Mouse (Mus musculus) bone marrow, adult 2 months (tissue): ENCODE data around the gene Casp9. TPM values are rescaled to one million over a fixed set of nuclear protein-coding genes. Genes with fewer than 3 reads are reported as not detected.

ENCODE experiments used
- H3K27ac ChIP-seq: fragments of 200-500 bp; 2 replicates; pipeline ENCODE4 v1.5.1; 2012; ENCODE audit warnings: low read depth, mild to moderate bottlenecking, control low read depth, inconsistent platforms, low read length; ENCODE audit not compliant: control insufficient read depth, poor library complexity, insufficient read depth
- H3K4me1 ChIP-seq: fragments of 200-500 bp; 2 replicates; pipeline ENCODE4 v1.6.1; 2011; ENCODE audit warnings: low read length; ENCODE audit not compliant: control insufficient read depth, insufficient read depth
- H3K4me3 ChIP-seq: fragments of 200-500 bp; replicated peaks from 2 replicates; pipeline ENCODE3; 2011; ENCODE audit warnings: mild to moderate bottlenecking, low read depth, low read length, control low read depth; ENCODE audit not compliant: control insufficient read depth
- CTCF ChIP-seq: fragments of 200-500 bp; IDR thresholded peaks from 2 replicates; pipeline ENCODE4 v1.5.1; 2011; ENCODE audit warnings: low read length, control low read depth; ENCODE audit not compliant: control insufficient read depth, insufficient read depth
- POLR2A ChIP-seq: fragments of 200-500 bp; IDR thresholded peaks from 2 replicates; pipeline ENCODE4 v1.6.1; 2011; ENCODE audit warnings: low read depth, mild to moderate bottlenecking, control low read depth, low read length, borderline replicate concordance; ENCODE audit not compliant: control insufficient read depth
- WGBS: fragments of 180-500 bp; shearing (Covaris S2); methylation state at CpG from one replicate; pipeline ENCODE4 v1.1.7; 2018; 5-methylcytosine and 5-hydroxymethylcytosine counted together
- polyA plus RNA-seq: library from polyadenylated mRNA; stranded (reverse); fragments of >200 nt; gene quantifications from 2 replicates; pipeline ENCODE4 v1.2.4, GENCODE M21; 2011; ENCODE audit warnings: low replicate concordance; ENCODE audit not compliant: missing spikeins, insufficient read depth, insufficient read length

Casp9 gene
- polyA plus RNA-seq, 1 experiment: 20.7 TPM

DNA sequence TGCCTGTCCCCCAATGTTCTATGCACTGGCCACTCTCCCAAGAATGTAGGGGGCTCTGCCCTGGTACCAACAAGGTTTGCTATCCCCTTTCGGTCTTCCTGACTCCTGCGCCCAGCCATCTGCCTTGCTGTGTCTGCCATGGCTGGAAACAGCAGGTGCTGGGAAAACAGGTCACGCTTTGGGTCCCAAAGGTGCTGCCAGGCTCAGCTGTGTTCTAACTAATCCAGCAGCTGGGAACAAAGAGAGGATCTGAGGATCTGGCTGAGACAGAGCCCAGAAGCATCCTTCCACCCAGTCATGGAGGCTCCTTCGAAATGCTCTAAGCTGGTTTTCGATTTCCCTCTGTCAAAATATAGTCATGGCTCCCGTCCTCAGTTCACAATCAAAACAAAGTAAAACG, 22.9 kb downstream of the Casp9 start:
- no peak overlapping the region for H3K27ac ChIP-seq
- WGBS: 88% methylated on average over 7 of the region's 7 CpGs
- no peak overlapping the region for H3K4me3 ChIP-seq
- no peaks in the 10 kb centered on the region for H3K4me1 ChIP-seq
- TF ChIP-seq POLR2A: no peak
- TF ChIP-seq CTCF: no peak

DNA sequence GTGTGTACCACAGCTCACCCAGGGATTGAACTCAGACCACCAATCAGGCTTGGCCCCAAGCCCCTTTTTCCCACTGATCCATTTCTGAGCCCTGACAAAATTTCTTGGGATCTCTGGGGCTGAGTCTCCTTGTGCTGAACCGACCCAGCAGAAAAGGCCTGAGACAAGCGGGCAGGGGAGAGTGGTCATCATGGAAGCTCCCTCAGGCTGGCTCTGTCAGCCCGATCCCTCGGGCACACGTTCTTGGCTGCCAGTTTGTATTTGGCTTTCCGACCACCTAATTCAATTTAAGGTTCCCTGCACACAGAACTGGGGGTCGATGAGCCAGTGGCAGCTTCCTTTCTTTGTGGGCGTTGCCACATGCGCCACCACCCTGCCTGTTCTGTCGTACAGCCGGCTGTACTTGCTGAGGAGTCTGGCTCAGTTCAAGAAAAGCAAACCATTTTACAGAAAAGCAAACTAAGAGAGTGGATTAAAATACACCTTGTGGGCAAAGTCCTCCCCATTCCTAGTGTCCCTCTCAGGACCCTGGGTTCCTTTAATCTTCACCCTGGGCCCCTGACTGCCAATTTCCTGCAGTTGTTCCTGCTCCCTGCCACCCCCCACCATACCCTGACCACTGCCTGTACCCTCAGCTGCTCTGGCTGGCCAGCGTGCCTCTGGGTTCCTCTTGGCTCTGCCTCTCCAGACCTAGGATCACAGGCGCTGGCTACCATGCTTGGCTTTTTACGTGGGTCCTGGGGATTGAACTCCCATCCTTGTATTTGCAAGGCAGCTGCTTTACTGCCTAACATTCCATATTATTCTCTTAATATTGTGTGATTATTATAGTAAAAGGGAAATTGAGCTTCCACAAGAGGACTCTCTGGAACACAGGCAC, 23.6 kb downstream of the Casp9 start:
- no peaks in the 10 kb centered on the region for H3K4me1 ChIP-seq
- TF ChIP-seq CTCF (no peak), POLR2A (no peak)
- H3K27ac ChIP-seq: no peak overlapping the region
- H3K4me3 ChIP-seq: no peak overlapping the region
- 56% methylated on average over 14 of the region's 14 CpGs for WGBS

DNA sequence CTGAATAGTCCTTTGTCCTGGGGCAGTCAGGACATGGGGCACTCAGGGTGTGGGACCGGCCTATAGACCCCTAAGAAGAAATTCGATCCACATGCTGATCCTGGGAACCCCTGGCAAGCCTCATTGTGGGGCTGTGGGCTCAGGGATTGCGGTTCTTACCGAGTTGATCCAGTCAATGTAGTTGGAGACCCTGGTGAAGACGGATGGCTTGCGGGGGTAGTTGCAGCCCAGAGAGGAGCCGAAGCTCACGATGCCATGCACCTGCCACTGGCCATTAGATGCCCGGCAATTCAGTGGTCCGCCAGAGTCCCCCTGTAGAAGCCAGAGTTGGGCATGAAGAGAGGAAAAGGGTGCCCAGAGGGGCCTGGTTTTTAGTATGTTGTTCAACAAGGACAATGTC, 24.3 kb downstream of the Casp9 start:
- H3K4me3 ChIP-seq: no peak overlapping the region
- TF ChIP-seq CTCF (no peak), POLR2A (no peak)
- no peak overlapping the region for H3K27ac ChIP-seq
- 89% methylated on average over 10 of the region's 10 CpGs for WGBS
- no peaks in the 10 kb centered on the region for H3K4me1 ChIP-seq

DNA sequence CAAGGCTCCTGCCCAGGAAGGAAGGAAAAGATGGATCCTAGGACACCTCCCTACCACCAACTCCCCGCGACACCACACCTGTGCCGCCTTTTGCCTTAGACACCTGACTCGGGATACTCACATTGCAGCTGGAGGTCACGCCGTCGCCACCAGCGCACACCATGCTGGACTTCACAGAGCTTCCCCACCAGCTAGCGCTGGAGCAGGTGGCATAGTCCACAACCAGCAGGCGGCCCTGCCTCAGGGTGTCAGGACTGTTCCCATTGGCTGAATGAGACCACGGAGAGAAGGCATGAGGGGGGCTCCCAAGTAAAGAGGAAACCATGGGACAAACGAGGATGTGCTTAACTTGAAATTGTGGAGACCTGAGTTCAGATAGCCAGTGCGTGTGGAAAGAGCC, 25.4 kb downstream of the Casp9 start:
- TF ChIP-seq CTCF: no peak
- TF ChIP-seq POLR2A: no peak
- no peak overlapping the region for H3K4me3 ChIP-seq
- H3K27ac ChIP-seq: no peak overlapping the region
- WGBS: 86% methylated on average over 13 of the region's 13 CpGs
- H3K4me1 ChIP-seq: no peaks in the 10 kb centered on the region

DNA sequence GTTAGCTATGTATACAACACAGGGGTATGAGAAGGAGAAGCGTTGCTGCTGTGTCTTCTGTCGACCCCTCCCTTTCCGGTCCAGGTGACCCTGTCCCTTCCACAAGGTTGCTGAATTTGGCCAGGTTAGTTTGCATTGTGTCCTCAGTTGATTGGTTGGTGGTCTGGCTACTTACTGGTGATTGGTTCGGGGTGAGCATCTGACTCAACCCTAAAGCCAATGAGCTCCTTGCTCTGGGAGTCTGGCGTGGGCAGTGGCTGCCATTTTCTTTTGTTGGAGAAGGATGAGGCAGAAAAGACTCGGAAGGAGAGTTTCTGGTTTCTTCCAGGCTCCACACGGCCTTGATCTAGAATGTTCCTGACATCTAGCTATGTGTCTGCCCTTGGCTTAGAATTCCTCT, 25.9 kb downstream of the Casp9 start:
- Histone ChIP-seq H3K4me3 (no peak overlapping the region), H3K27ac (no peak overlapping the region), H3K4me1 (no peaks in the 10 kb centered on the region)
- 87% methylated on average over 7 of the region's 7 CpGs for WGBS
- TF ChIP-seq CTCF (no peak), POLR2A (no peak)

DNA sequence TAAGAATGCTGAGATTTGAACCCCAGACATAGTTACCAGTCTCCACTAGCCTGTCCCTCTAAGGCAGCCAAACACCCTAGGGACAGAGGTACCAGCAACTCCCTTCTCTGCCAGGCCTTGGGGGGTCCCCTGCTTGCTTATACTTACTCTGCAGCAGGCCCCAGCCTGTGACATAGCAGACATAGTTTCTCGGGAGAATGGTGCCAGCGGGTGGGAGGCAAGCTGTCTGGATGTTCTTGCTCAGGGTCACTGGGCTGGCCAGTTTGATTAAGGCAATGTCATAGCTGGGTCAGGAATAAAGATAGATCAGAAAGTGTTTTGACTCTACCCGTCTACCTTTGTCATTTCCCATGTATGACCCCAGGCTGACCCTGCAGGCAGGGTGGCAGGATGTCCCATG, 27.8 kb downstream of the Casp9 start:
- WGBS: 74% methylated on average over 3 of the region's 3 CpGs
- Histone ChIP-seq H3K4me1 (no peaks in the 10 kb centered on the region), H3K27ac (no peak overlapping the region), H3K4me3 (no peak overlapping the region)
- TF ChIP-seq CTCF: no peak
- no peak for TF ChIP-seq POLR2A

DNA sequence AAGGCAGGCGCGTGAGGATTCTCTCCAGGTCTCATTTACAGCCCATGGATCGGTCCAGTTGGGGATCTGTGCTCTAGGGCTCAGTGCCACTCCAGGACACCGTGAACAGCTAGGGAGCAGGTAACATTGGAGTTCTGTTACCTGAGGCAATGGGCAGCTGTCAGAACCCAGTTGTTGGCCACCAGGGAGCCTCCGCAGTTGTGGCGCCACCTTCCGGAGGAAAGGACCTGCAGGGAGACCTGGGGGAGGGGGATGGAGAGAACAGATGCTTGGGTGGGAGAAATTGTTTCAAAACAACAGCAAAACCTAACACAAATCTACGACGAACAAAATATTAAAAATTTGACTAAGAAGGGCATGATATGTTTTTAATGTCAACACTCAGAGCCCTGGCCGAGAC, 28.7 kb downstream of the Casp9 start:
- no peak overlapping the region for H3K4me3 ChIP-seq
- 83% methylated on average over 10 of the region's 10 CpGs for WGBS
- no peak for TF ChIP-seq POLR2A
- TF ChIP-seq CTCF: peak; percentile 18; the same call in 1 of the 2 replicates
- H3K27ac ChIP-seq: no peak overlapping the region
- no peaks in the 10 kb centered on the region for H3K4me1 ChIP-seq

DNA sequence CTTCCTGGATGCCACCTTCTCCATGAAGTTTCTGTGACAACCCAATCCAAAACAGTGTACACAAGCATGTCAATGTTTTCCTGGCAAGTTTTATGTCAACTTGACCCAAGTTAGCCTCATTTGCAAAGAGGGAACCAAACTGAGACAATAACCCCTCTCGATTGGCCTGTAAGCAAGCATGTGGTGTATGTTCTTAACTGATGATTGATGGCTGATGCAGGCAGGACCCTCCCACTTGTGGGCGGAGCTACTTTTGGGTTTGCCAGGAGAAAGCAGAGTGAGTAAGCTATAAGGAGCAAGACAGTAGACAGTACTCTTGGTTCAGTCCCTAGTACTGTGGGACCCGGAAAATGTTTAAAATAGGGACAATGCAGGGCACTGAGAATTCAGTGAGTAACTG, 29.6 kb downstream of the Casp9 start:
- 46% methylated on average over 3 of the region's 3 CpGs for WGBS
- Histone ChIP-seq H3K27ac (no peak overlapping the region), H3K4me1 (no peaks in the 10 kb centered on the region), H3K4me3 (no peak overlapping the region)
- TF ChIP-seq CTCF (no peak), POLR2A (no peak)

DNA sequence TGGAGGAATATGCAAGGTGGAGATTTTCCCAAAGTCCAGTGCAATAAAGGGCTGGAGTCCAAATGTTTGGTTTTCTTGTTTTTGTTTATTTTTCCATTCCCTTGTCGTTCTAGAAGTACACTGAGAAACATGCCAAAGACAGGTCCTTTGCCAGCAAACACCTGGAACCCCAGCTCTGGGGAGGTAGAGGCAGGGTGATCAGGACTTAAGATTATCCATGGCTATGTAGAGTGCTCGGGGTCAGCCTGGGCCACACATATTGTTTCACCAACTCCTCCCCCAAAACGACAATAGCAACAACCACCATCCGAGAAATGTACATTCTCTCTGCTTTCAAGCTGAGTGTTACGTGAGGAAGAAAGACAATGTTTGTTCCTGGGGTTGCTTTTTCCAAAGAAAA, 32.6 kb downstream of the Casp9 start, which contains the start of gene Cela2a:
Cela2a (minus strand) TSS at position 101 of the 400 bp plus-strand sequence.
- Histone ChIP-seq H3K27ac (no peak within 1 kb of the TSS), H3K4me3 (no peak within 1 kb of the TSS), H3K4me1 (no peaks in the 10 kb centered on the region)
- TF ChIP-seq CTCF (no peak), POLR2A (no peak)
- 61% methylated on average over 5 of the region's 5 CpGs for WGBS
